Mouse (Mus musculus) cerebellum, adult 2 months (tissue): Measurements from ENCODE around the gene 4930451I11Rik. TPM values are rescaled to one million over a fixed set of nuclear protein-coding genes. Genes with fewer than 3 reads are reported as not detected.

Source experiments
- DNase-seq, 2 experiments: peaks; one replicate each; pipeline ENCODE4 v3.0.0; 2021
- H3K27ac ChIP-seq: fragments of 200-500 bp; 2 replicates; pipeline ENCODE4 v1.5.1; 2012; ENCODE audit warnings: low read length, control low read depth, inconsistent platforms; ENCODE audit not compliant: insufficient read depth
- H3K27me3 ChIP-seq: fragments of 200-500 bp; 2 replicates; pipeline ENCODE4 v1.6.1; 2012; ENCODE audit warnings: inconsistent platforms, mild to moderate bottlenecking, low read length, moderate library complexity; ENCODE audit not compliant: control insufficient read depth, insufficient read depth
- H3K4me1 ChIP-seq: fragments of 200-500 bp; 2 replicates; pipeline ENCODE4 v1.6.1; 2011; ENCODE audit warnings: low read length; ENCODE audit not compliant: control insufficient read depth, insufficient read depth
- H3K4me3 ChIP-seq: fragments of 200-500 bp; replicated peaks from 2 replicates; pipeline ENCODE3; 2011; ENCODE audit warnings: mild to moderate bottlenecking, low read depth, low read length, control low read depth; ENCODE audit not compliant: insufficient read depth
- CTCF ChIP-seq: fragments of 200-500 bp; IDR thresholded peaks from 2 replicates; pipeline ENCODE4 v1.5.1; 2011; ENCODE audit warnings: low read depth, mild to moderate bottlenecking, control low read depth, low read length, moderate library complexity, borderline replicate concordance; ENCODE audit not compliant: insufficient read depth
- POLR2A ChIP-seq: fragments of 200-500 bp; IDR thresholded peaks from 2 replicates; pipeline ENCODE4 v1.6.1; 2011; ENCODE audit warnings: low read length, control low read depth, borderline replicate concordance; ENCODE audit not compliant: insufficient read depth
- WGBS: fragments of 180-500 bp; shearing (Covaris S2); methylation state at CpG from one replicate; pipeline ENCODE4 v1.1.7; 2018; 5-methylcytosine and 5-hydroxymethylcytosine counted together
- polyA plus RNA-seq: library from polyadenylated mRNA; depleted of rRNA; stranded (reverse); fragments of >200 nt; gene quantifications from 2 replicates; pipeline ENCODE4 v1.2.3, GENCODE M21; 2012

The 4930451I11Rik gene
- polyA plus RNA-seq, 1 experiment: not detected

DNA sequence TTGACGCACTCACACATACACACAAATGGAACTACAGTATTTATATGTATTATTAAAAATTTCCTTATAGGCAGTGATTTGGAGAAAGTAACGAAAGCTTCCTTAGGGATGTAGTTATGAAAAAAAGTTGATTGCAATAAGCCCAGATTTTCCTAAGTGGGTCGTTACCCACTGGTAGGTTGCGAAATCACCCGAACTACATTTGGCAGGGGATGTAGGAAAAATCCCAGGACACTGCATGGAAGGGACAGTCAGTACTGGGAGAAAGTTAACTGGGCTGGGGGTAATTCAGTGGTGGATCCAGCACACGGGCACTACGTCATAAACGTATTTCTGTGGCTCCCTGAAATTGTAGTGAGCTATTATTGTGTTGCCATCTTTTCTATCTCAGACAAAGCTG, 14.9 kb downstream of the 4930451I11Rik start:
- Histone ChIP-seq H3K27ac (no peak overlapping the region), H3K4me1 (no peaks in the 10 kb centered on the region), H3K4me3 (no peak overlapping the region), H3K27me3 (no peaks in the 10 kb centered on the region)
- WGBS: 73% methylated on average over 8 of the region's 8 CpGs
- TF ChIP-seq POLR2A: no peak
- TF ChIP-seq CTCF: no peak
- DNase-seq: no peak

DNA sequence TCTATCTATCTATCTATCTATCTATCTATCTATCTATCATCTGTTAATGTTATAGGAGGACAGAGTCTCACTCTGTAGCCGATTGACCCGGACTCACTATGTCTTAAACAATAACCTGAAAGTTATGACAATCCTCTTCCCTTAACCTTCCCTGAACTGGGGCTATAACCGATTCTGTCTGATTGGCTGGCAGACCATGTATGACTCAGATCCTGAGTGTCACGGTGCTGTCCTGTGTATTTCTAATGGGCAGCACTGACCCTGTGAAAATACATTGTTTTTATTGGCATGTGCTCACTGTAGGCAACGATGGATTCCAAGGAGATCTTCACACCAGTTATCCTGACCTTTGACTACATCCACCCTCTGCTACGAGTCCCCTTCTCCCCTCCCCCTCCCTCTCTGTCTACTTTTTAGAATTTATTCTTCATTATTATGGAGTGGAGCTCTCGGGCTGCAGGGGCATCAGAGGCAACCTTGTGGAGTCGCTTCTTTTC, 15.7 kb downstream of the 4930451I11Rik start:
- H3K4me1 ChIP-seq: no peaks in the 10 kb centered on the region
- 31% methylated on average over 8 of the region's 8 CpGs for WGBS
- H3K27me3 ChIP-seq: no peaks in the 10 kb centered on the region
- no peak overlapping the region for H3K4me3 ChIP-seq
- no peak for DNase-seq
- no peak overlapping the region for H3K27ac ChIP-seq
- TF ChIP-seq CTCF (no peak), POLR2A (no peak)

DNA sequence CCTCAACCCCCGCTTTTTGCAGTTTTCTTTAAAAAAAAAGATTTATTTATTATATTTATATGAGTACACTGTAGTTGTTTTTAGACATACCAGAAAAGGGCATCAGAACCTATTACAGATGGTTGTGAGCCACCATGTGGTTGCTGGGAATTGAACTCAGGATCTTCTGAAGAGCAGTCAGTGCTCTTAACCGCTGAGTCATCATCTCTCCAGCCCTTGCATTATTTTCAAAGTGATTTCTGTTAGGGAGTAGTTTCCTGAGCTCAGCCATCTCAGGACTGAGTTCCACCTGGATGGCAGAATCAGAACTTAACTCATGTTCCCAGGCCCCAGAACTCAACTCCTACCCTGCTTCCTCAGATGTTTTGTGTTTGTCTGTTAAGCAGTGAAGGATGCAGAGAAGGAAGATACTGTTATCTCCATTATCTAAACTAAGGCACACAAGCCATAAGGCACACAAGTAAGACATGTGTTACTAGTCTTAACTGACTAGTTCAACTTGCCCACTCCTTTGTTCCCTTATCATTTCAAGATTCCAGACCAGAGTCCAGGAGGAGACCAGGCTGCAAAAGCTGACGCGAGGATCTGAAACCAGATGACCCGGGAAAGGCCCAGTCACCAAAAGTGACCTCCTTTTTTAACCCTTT, 21.6 kb downstream of the 4930451I11Rik start:
- WGBS: 63% methylated on average over 5 of the region's 5 CpGs
- Histone ChIP-seq H3K27me3 (no peaks in the 10 kb centered on the region), H3K27ac (no peak overlapping the region), H3K4me3 (no peak overlapping the region), H3K4me1 (0 out of 2 replicates have a peak, but pooled peaks cover 2% of the 10 kb centered on the region)
- TF ChIP-seq POLR2A: no peak
- TF ChIP-seq CTCF: no peak
- DNase-seq: no peak

DNA sequence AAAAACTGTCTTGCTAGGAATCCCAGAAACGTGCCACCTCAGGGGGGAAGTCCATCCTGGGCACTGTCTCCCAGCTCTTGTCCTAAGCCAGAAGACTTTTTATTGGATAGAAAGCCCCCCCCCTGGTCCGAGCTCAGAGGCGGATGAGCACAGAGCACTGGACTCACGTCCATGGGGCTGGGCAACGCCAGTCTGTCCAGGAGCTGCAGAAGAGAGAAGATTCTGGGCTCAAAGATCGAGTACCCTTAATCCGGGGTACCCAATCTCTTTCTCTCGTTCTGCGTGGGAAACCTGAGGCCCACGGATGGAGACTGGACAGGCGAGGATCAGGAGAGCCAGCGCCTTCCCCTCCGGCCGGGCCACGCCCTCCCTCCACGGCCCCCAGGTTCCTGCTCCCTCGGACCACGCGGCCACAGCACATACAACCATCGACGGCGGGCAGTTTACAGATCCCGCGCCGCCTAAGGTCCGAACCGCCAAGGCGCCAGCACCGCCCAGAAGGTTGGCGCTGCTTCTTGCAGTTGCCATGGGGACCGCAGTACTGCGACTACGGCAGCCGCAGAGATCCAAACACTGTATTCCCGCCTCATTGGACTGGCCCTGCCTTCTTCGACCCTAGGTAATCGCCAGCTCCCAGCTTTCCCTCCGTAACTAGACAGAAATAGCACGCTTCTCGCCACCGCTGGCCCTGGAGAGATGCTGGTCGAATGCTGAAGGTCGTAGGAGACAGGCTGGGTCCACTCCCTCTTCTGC, 22.6 kb downstream of the 4930451I11Rik start:
- no peaks in the 10 kb centered on the region for H3K27me3 ChIP-seq
- H3K4me1 ChIP-seq: 0 out of 2 replicates have a peak, but pooled peaks cover 2% of the 10 kb centered on the region
- 0 out of 2 replicates have a peak overlapping the region, but pooled peaks have one; percentile 3 for H3K27ac ChIP-seq
- no peak for TF ChIP-seq CTCF
- TF ChIP-seq POLR2A: peak; percentile 49; the same call in 1 of the 2 replicates
- DNase-seq: peak; percentile 93 to 94
- WGBS: under 1% methylated on average over 43 of the region's 43 CpGs
- peak overlapping the region; percentile 74 for H3K4me3 ChIP-seq

DNA sequence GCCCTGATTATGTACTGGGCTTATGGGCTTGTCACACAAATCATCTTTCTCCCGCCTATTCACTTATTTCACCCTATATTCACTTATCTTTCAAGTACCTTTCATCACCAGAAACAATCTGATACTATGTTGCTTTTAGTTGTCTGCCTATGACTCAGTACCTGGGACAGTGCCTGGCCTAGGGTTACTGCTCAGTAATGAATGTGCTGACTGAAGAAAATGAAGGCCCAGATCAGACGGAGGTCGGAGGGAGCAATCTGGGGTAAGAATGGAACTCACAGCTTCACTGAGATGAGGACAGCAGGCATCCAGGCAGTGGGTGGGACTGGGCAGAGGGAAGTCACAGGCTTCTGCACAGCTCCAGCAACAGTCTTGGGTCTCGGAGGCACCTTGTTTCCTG, 24.0 kb downstream of the 4930451I11Rik start:
- no peak for TF ChIP-seq POLR2A
- TF ChIP-seq CTCF: no peak
- Histone ChIP-seq H3K27me3 (no peaks in the 10 kb centered on the region), H3K4me1 (0 out of 2 replicates have a peak, but pooled peaks cover 2% of the 10 kb centered on the region), H3K4me3 (no peak overlapping the region), H3K27ac (no peak overlapping the region)
- 48% methylated on average over 4 of the region's 4 CpGs for WGBS
- DNase-seq: no peak

DNA sequence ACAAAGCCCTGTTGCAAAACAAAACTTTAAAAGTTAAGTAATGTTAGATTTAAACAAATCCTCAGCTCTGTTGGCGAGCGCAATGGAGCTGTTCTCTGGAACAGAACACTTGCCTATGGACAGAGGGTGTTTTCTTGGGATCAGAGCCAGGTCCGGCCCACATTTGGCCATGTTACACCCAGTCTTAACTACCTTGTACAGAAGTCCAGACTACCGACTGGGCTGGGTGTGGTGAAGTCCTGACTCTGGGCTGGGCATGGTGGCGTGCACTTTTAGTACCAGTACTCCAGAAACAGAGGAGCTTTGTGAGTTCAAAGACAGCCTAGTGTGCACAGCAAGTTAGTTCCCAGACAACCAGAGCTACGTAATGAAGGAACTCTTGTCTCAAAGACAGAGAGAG, 24.5 kb downstream of the 4930451I11Rik start:
- H3K27ac ChIP-seq: no peak overlapping the region
- WGBS: 60% methylated on average over 6 of the region's 6 CpGs
- no peak overlapping the region for H3K4me3 ChIP-seq
- 0 out of 2 replicates have a peak, but pooled peaks cover 2% of the 10 kb centered on the region for H3K4me1 ChIP-seq
- DNase-seq: no peak
- TF ChIP-seq CTCF: no peak
- no peak for TF ChIP-seq POLR2A
- H3K27me3 ChIP-seq: no peaks in the 10 kb centered on the region

DNA sequence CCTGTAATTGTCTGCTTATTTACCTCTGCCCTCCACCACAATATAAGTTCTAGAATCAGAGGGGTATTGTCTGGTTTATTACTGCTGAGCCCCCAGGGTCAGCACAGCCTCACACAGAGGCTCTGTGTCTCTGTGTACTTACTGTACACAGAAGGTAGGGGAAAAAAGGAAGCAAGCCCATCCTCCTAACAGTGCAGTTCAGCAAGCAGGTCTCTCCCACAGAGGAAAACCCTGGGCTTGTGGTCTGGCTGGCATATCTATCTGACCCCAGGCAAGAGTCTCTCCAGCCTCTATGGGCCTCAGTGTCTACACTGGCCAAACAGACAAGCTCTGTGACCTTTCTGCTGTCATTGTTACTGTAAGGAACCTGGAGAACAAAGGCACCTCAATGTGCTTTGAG, 27.7 kb downstream of the 4930451I11Rik start:
- H3K4me3 ChIP-seq: no peak overlapping the region
- DNase-seq: no peak
- TF ChIP-seq POLR2A (no peak), CTCF (no peak)
- no peaks in the 10 kb centered on the region for H3K27me3 ChIP-seq
- H3K27ac ChIP-seq: no peak overlapping the region
- H3K4me1 ChIP-seq: peaks cover 7% of the 10 kb centered on the region; the same call in 1 of the 2 replicates

DNA sequence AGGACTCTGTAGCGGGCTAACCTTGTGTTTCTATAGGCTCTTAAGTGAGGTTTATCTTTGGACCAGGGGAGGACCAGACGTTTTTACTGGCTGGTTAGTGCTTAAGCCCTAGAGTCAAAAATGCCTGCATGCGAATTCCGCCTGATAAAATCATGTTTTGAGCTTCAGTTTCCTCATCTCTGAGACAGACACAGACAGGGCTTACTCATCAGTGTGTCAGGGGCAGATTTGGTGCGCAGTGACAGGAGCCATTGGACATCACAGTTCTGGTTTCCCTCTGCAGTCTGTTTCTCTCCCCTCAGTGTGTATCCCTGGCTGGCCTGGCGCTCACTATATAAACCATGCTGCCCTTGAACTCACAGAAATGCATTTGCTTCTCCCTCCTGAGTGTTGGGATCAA, 28.3 kb downstream of the 4930451I11Rik start:
- no peak for DNase-seq
- H3K27me3 ChIP-seq: no peaks in the 10 kb centered on the region
- WGBS: 97% methylated on average over 6 of the region's 6 CpGs
- H3K4me1 ChIP-seq: peaks cover 7% of the 10 kb centered on the region; the same call in 1 of the 2 replicates
- no peak overlapping the region for H3K27ac ChIP-seq
- no peak overlapping the region for H3K4me3 ChIP-seq
- TF ChIP-seq POLR2A (no peak), CTCF (no peak)
